Mouse (Mus musculus): Measurements from ENCODE around the gene Itih1. TPM values are rescaled to one million over a fixed set of nuclear protein-coding genes. Genes with fewer than 3 reads are reported as not detected.

Gene Itih1
- polyA plus RNA-seq (2014; fragmentation: Nextera tagmentation; extraction: Ambion mirVana) = not detected in 2 replicates

DNA sequence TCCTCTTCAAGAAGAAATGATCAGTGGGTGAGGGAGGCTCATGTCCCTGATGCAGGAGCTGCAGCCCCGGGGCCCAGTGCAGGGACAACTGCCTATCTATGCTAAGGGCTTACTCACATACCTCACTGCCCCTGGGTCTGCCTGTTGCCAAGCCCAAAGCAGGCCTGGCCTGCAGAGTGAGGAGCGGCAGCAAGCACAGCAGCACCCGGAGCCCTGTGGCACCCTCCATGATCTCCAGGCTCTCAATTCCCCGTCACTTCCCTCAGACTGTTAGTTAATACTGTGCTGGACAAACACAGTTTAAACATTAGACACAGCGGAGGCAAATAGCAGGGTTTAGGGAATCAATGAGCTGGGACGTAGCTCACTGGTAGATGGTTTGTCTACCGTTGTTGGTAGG is at the start of gene Itih1:
Itih1 (minus strand) TSS at position 252 of the 400 bp plus-strand sequence.
- ATAC-seq (ENCODE audit: insufficient number of reproducible peaks, insufficient read depth, low FRiP score, low read depth) = no peak
- Histone ChIP-seq H3K36me3 (ENCODE audit: control insufficient read depth, insufficient read depth, low read length) (no peaks in the 10 kb centered on the region), H3K4me2 (replicated peaks; ENCODE audit: low read depth, low read length) (no peak within 1 kb of the TSS), H3K9me3 (ENCODE audit: control insufficient read depth, low read depth, low read length) (no peaks in the 10 kb centered on the region), H3K27me3 (ENCODE audit: control insufficient read depth, insufficient read depth, low read length) (no peaks in the 10 kb centered on the region), H3K4me3 (ENCODE audit: low read depth, low read length) (no peak within 1 kb of the TSS), H3K4me1 (ENCODE audit: control insufficient read depth, insufficient read depth, low read length) (no peaks in the 10 kb centered on the region), H3K9ac (replicated peaks; ENCODE audit: low read depth, low read length) (no peak within 1 kb of the TSS), H3K27ac (ENCODE audit: low read length) (no peak within 1 kb of the TSS)
- WGBS = 61% methylated on average over 7 of the region's 7 CpGs

DNA sequence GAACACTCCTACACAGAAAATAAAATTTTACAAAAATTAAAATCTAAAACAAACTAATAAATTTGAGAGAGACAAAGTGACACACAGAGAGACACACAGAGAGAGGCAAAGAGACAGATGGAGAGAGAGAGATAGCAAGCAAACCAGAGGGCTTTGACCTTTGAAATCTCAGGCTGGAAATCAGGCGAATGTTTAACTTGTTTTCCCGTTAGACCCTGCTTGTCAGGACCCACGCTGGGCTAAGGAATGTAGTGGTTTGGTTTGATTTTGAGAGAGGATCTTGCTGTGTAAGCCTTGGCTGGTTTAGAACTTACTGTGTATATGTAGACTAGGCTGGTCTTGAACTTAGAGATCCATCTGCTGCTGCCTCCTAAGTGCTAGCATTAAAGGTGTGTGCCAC is 33.1 kb upstream of the Itih1 start:
- Histone ChIP-seq H3K36me3 (ENCODE audit: control insufficient read depth, insufficient read depth, low read length) (peaks cover 4% of the 10 kb centered on the region; the same call in 1 of the 2 replicates), H3K27me3 (ENCODE audit: control insufficient read depth, insufficient read depth, low read length) (no peaks in the 10 kb centered on the region), H3K27ac (ENCODE audit: low read length) (no peak overlapping the region), H3K4me2 (replicated peaks; ENCODE audit: low read depth, low read length) (no peak overlapping the region), H3K4me1 (ENCODE audit: control insufficient read depth, insufficient read depth, low read length) (no peaks in the 10 kb centered on the region), H3K4me3 (ENCODE audit: low read depth, low read length) (no peak overlapping the region), H3K9ac (replicated peaks; ENCODE audit: low read depth, low read length) (no peak overlapping the region), H3K9me3 (ENCODE audit: control insufficient read depth, low read depth, low read length) (no peaks in the 10 kb centered on the region)
- ATAC-seq (ENCODE audit: insufficient number of reproducible peaks, insufficient read depth, low FRiP score, low read depth) = no peak
- 68% methylated on average over 3 of the region's 3 CpGs for WGBS

GRCm38 (mm10) chr14:30974204-30974603 is 31.1 kb upstream of the Itih1 start:
- no peaks in the 10 kb centered on the region for H3K4me1 ChIP-seq (ENCODE audit: control insufficient read depth, insufficient read depth, low read length)
- peaks cover 8% of the 10 kb centered on the region for H3K36me3 ChIP-seq (ENCODE audit: control insufficient read depth, insufficient read depth, low read length)
- H3K27ac ChIP-seq (ENCODE audit: low read length) = no peak overlapping the region
- no peaks in the 10 kb centered on the region for H3K27me3 ChIP-seq (ENCODE audit: control insufficient read depth, insufficient read depth, low read length)
- H3K4me3 ChIP-seq (ENCODE audit: low read depth, low read length) = no peak overlapping the region
- H3K9ac ChIP-seq (replicated peaks; ENCODE audit: low read depth, low read length) = no peak overlapping the region
- ATAC-seq (ENCODE audit: insufficient number of reproducible peaks, insufficient read depth, low FRiP score, low read depth) = no peak
- no peaks in the 10 kb centered on the region for H3K9me3 ChIP-seq (ENCODE audit: control insufficient read depth, low read depth, low read length)
- H3K4me2 ChIP-seq (replicated peaks; ENCODE audit: low read depth, low read length) = no peak overlapping the region
- WGBS = 68% methylated on average over 6 of the region's 6 CpGs

GRCm38 (mm10) chr14:30960366-30960765 is 17.3 kb upstream of the Itih1 start:
- H3K4me3 ChIP-seq (ENCODE audit: low read depth, low read length) = no peak overlapping the region
- H3K36me3 ChIP-seq (ENCODE audit: control insufficient read depth, insufficient read depth, low read length) = peaks cover 8% of the 10 kb centered on the region; the same call in 1 of the 2 replicates
- no peaks in the 10 kb centered on the region for H3K4me1 ChIP-seq (ENCODE audit: control insufficient read depth, insufficient read depth, low read length)
- no peak for ATAC-seq (ENCODE audit: insufficient number of reproducible peaks, insufficient read depth, low FRiP score, low read depth)
- H3K27ac ChIP-seq (ENCODE audit: low read length) = no peak overlapping the region
- no peak overlapping the region for H3K9ac ChIP-seq (replicated peaks; ENCODE audit: low read depth, low read length)
- no peaks in the 10 kb centered on the region for H3K27me3 ChIP-seq (ENCODE audit: control insufficient read depth, insufficient read depth, low read length)
- no peak overlapping the region for H3K4me2 ChIP-seq (replicated peaks; ENCODE audit: low read depth, low read length)
- 94% methylated on average over 1 of the region's 1 CpGs for WGBS
- H3K9me3 ChIP-seq (ENCODE audit: control insufficient read depth, low read depth, low read length) = no peaks in the 10 kb centered on the region

DNA sequence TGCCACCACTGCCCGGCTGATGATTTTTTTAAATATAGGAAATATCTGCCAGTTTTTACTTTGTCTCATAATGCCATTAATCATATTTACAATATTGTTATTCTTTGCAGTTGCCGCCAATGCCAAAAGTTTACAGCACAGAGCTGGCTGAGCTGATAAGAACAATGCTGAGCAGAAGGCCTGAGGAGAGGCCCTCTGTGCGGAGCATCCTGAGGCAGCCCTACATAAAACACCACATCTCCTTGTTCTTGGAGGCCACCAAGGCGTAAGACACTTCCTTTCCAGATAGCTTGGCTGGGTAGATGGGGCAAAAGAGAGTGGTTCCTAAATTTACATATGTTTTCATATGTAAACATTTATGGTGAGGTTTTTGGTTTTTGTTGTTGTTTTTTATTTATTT is 15.9 kb upstream of the Itih1 start:
- Histone ChIP-seq H3K9me3 (ENCODE audit: control insufficient read depth, low read depth, low read length) (no peaks in the 10 kb centered on the region), H3K9ac (replicated peaks; ENCODE audit: low read depth, low read length) (no peak overlapping the region), H3K4me2 (replicated peaks; ENCODE audit: low read depth, low read length) (no peak overlapping the region), H3K27me3 (ENCODE audit: control insufficient read depth, insufficient read depth, low read length) (no peaks in the 10 kb centered on the region), H3K4me1 (ENCODE audit: control insufficient read depth, insufficient read depth, low read length) (no peaks in the 10 kb centered on the region), H3K27ac (ENCODE audit: low read length) (no peak overlapping the region), H3K4me3 (ENCODE audit: low read depth, low read length) (no peak overlapping the region), H3K36me3 (ENCODE audit: control insufficient read depth, insufficient read depth, low read length) (peaks cover 8% of the 10 kb centered on the region; the same call in 1 of the 2 replicates)
- no peak for ATAC-seq (ENCODE audit: insufficient number of reproducible peaks, insufficient read depth, low FRiP score, low read depth)
- WGBS = 90% methylated on average over 4 of the region's 4 CpGs

- Histone ChIP-seq H3K9me3 (ENCODE audit: control insufficient read depth, low read depth, low read length) (no peaks in the 10 kb centered on the region), H3K27me3 (ENCODE audit: control insufficient read depth, insufficient read depth, low read length) (no peaks in the 10 kb centered on the region), H3K9ac (replicated peaks; ENCODE audit: low read depth, low read length) (no peak overlapping the region), H3K4me1 (ENCODE audit: control insufficient read depth, insufficient read depth, low read length) (no peaks in the 10 kb centered on the region), H3K27ac (ENCODE audit: low read length) (no peak overlapping the region), H3K4me3 (ENCODE audit: low read depth, low read length) (no peak overlapping the region), H3K36me3 (ENCODE audit: control insufficient read depth, insufficient read depth, low read length) (peaks cover 8% of the 10 kb centered on the region; the same call in 1 of the 2 replicates), H3K4me2 (replicated peaks; ENCODE audit: low read depth, low read length) (no peak overlapping the region)
- WGBS = 74% methylated on average over 2 of the region's 2 CpGs
- no peak for ATAC-seq (ENCODE audit: insufficient number of reproducible peaks, insufficient read depth, low FRiP score, low read depth)
These were observed 15.4 kb upstream of the Itih1 start for GRCm38 (mm10) chr14:30958517-30958916.

- WGBS = under 1% methylated on average over 57 of the region's 57 CpGs
- peak; percentile 99 for ATAC-seq (ENCODE audit: insufficient number of reproducible peaks, insufficient read depth, low FRiP score, low read depth)
- H3K27ac ChIP-seq (ENCODE audit: low read length) = peak within 1 kb of the TSS; percentile 4; the same call in 1 of the 2 replicates
These were observed 8.2 kb upstream of the Itih1 start, which contains the start of gene Nek4 for GRCm38 (mm10) chr14:30951154-30951825. Nek4 (plus strand) TSS chr14:30951377.

GRCm38 (mm10) chr14:30949986-30950385 is 6.9 kb upstream of the Itih1 start:
- Histone ChIP-seq H3K27ac (ENCODE audit: low read length) (no peak overlapping the region), H3K4me2 (replicated peaks; ENCODE audit: low read depth, low read length) (no peak overlapping the region), H3K27me3 (ENCODE audit: control insufficient read depth, insufficient read depth, low read length) (no peaks in the 10 kb centered on the region), H3K36me3 (ENCODE audit: control insufficient read depth, insufficient read depth, low read length) (no peaks in the 10 kb centered on the region), H3K4me3 (ENCODE audit: low read depth, low read length) (no peak overlapping the region), H3K9me3 (ENCODE audit: control insufficient read depth, low read depth, low read length) (no peaks in the 10 kb centered on the region), H3K9ac (replicated peaks; ENCODE audit: low read depth, low read length) (no peak overlapping the region), H3K4me1 (ENCODE audit: control insufficient read depth, insufficient read depth, low read length) (peaks cover 3% of the 10 kb centered on the region; the same call in 1 of the 2 replicates)
- whole genome bisulfite sequencing = 89% methylated on average over 10 of the region's 10 CpGs
- no peak for ATAC-seq (ENCODE audit: insufficient number of reproducible peaks, insufficient read depth, low FRiP score, low read depth)

More at GRCm38 (mm10) chr14:30951154-30951825, 8.2 kb upstream of the Itih1 start, which contains the start of gene Nek4:
- Histone ChIP-seq H3K9ac (replicated peaks; ENCODE audit: low read depth, low read length) (peak within 1 kb of the TSS; percentile 84), H3K4me2 (replicated peaks; ENCODE audit: low read depth, low read length) (peak within 1 kb of the TSS; percentile 63), H3K27me3 (ENCODE audit: control insufficient read depth, insufficient read depth, low read length) (no peaks in the 10 kb centered on the region), H3K4me1 (ENCODE audit: control insufficient read depth, insufficient read depth, low read length) (peaks cover 3% of the 10 kb centered on the region; the same call in 1 of the 2 replicates), H3K36me3 (ENCODE audit: control insufficient read depth, insufficient read depth, low read length) (peaks cover 2% of the 10 kb centered on the region; the same call in 1 of the 2 replicates), H3K9me3 (ENCODE audit: control insufficient read depth, low read depth, low read length) (no peaks in the 10 kb centered on the region), H3K4me3 (ENCODE audit: low read depth, low read length) (peak within 1 kb of the TSS; percentile 84)

Data from stomach, embryonic 14.5 days (tissue).